Mouse (Mus musculus) myocyte (in vitro differentiated cells): ENCODE data around the gene Gm49384.

Source experiments
- CEBPB ChIP-seq: IDR thresholded peaks from 2 replicates; pipeline ENCODE4 v1.6.1; 2011; ENCODE audit warnings: mild to moderate bottlenecking, moderate library complexity; ENCODE audit not compliant: poor library complexity, insufficient read depth, severe bottlenecking
- POLR2A ChIP-seq: IDR thresholded peaks from one replicate; pipeline ENCODE4 v1.6.1; 2011; ENCODE audit warnings: low read depth, mild to moderate bottlenecking, control low read depth, moderate library complexity; ENCODE audit not compliant: insufficient read length
- TCF3 ChIP-seq: IDR thresholded peaks from one replicate; pipeline ENCODE4 v1.6.1; 2011; ENCODE audit warnings: low read depth, control low read depth; ENCODE audit not compliant: insufficient read length
- USF1 ChIP-seq: IDR thresholded peaks from one replicate; pipeline ENCODE4 v1.6.1; 2011; ENCODE audit warnings: low read depth, mild to moderate bottlenecking, control low read depth, moderate library complexity

- TF ChIP-seq POLR2A (peak; percentile 95), CEBPB (no peak), USF1 (no peak), TCF3 (no peak)
Observed at GRCm38 (mm10) chr12:69241771-69242431, 37.8 kb upstream of the Gm49384 start.
